ENCODE assay signal across 8 mouse cellular contexts in genomic region chr7:98550596-98550995, GRCm38 (mm10).
DNase-seq lines count a peak whose midpoint lies in the region; ATAC-seq lines count a peak whose summit lies in the region.
"Had no signal": no experiment of that assay in that cellular context is flagged by ENCODE, and none has a peak within 500 bp of the region (broad histone marks: within the 10 kb centered on the region; RNA-seq: fewer than 3 reads in every experiment).

No protein-coding gene starts in this region.

- 0 out of 2 replicates have a peak, but pooled peaks cover 7% of the 10 kb centered on the region for H3K4me1 ChIP-seq in liver, embryonic 13.5 days (replicated peaks)
- H3K4me1 ChIP-seq in liver, embryonic 11.5 days (replicated peaks; ENCODE audit: control insufficient read depth, insufficient read depth, low read length), result no peaks in the 10 kb centered on the region

- no peaks in the 10 kb centered on the region for H3K27me3 ChIP-seq in liver, embryonic 13.5 days
- no peaks in the 10 kb centered on the region for H3K27me3 ChIP-seq in liver, embryonic 11.5 days (replicated peaks; ENCODE audit: control insufficient read depth, insufficient read depth, low read length)
- H3K27me3 ChIP-seq: stomach, embryonic 15.5 days had no signal

- H3K9ac ChIP-seq in liver, embryonic 13.5 days, result no peak overlapping the region
- no peak overlapping the region for H3K9ac ChIP-seq in liver, embryonic 11.5 days (ENCODE audit: low read depth, low read length)
- H3K9ac ChIP-seq: stomach, embryonic 15.5 days had no signal

- H3K27ac ChIP-seq in liver, embryonic 13.5 days, result 0 out of 2 replicates have a peak overlapping the region, but pooled peaks have one; percentile 20
- H3K27ac ChIP-seq in liver, embryonic 11.5 days (ENCODE audit: low read depth, low read length), result no peak overlapping the region
- H3K27ac ChIP-seq: stomach, embryonic 15.5 days had no signal

- H3K4me2 ChIP-seq in liver, embryonic 13.5 days, result no peak overlapping the region
- no peak overlapping the region for H3K4me2 ChIP-seq in liver, embryonic 11.5 days
- H3K4me2 ChIP-seq: stomach, embryonic 15.5 days had no signal

- no peak for DNase-seq in liver, embryonic 13.5 days
- no peak for DNase-seq in liver, embryonic 11.5 days (ENCODE audit: low spot score)
- DNase-seq in heart, adult 9 months (ENCODE audit: low spot score in 2 of 2), result peak; percentile 38 to 55
- DNase-seq in heart, postnatal 14 days, result peak; percentile 29 to 50
- DNase-seq in lung, postnatal 14 days, result peak; percentile 56
- no peak for DNase-seq in ovary, postnatal 14 days (ENCODE audit: low spot score)
- DNase-seq in retina, embryonic 14.5 days (ENCODE audit: low spot score), result no peak

- no peaks in the 10 kb centered on the region for H3K36me3 ChIP-seq in liver, embryonic 13.5 days
- no peaks in the 10 kb centered on the region for H3K36me3 ChIP-seq in liver, embryonic 11.5 days (ENCODE audit: control insufficient read depth, insufficient read depth, low read length)
- H3K36me3 ChIP-seq: stomach, embryonic 15.5 days had no signal

- no peaks in the 10 kb centered on the region for H3K9me3 ChIP-seq in liver, embryonic 13.5 days (replicated peaks)
- H3K9me3 ChIP-seq in liver, embryonic 11.5 days (ENCODE audit: control insufficient read depth, low read length), result no peaks in the 10 kb centered on the region
- H3K9me3 ChIP-seq: stomach, embryonic 15.5 days had no signal

- intact Hi-C loops in heart, postnatal 14 days (cut with DNase I), result no loop called here

- no peak overlapping the region for H3K4me3 ChIP-seq in liver, embryonic 13.5 days (replicated peaks)
- H3K4me3 ChIP-seq in liver, embryonic 11.5 days (ENCODE audit: low read depth, low read length), result no peak overlapping the region
- H3K4me3 ChIP-seq: stomach, embryonic 15.5 days had no signal

- no peak for ATAC-seq in liver, embryonic 13.5 days (ENCODE audit: low read depth)
- ATAC-seq in liver, embryonic 11.5 days (replicated peaks; ENCODE audit: low FRiP score), result no peak

- WGBS in liver, embryonic 13.5 days (ENCODE audit: insufficient replicate concordance), result 20% methylated on average over 2 of the region's 2 CpGs
- 21% methylated on average over 2 of the region's 2 CpGs for WGBS in liver, embryonic 11.5 days

Comparison
In these comparisons a context has a peak if more than half of its experiments do, and no peak if none do; other contexts are left out.
1. DNase-seq: peak in heart, adult 9 months (2 of 2), heart, postnatal 14 days (2 of 2) and lung, postnatal 14 days (single experiment); none in liver, embryonic 13.5 days (single experiment), liver, embryonic 11.5 days (single experiment), ovary, postnatal 14 days (single experiment) and retina, embryonic 14.5 days (single experiment).